Mouse (Mus musculus) thymus, adult 2 months (tissue): ENCODE results near the gene Dglucy. TPM values are rescaled to one million over a fixed set of nuclear protein-coding genes. Genes with fewer than 3 reads are reported as not detected.
A peak's percentile ranks its signal among the peaks of the same experiment; 100 is the strongest.

Experiments used
- DNase-seq: peaks from one replicate; pipeline ENCODE4 v3.0.0; 2021
- H3K27ac ChIP-seq: fragments of 200-500 bp; 2 replicates; pipeline ENCODE4 v1.5.1; 2012; ENCODE audit warnings: low read length, control low read depth; ENCODE audit not compliant: control insufficient read depth, insufficient read depth
- H3K27me3 ChIP-seq: fragments of 200-500 bp; 2 replicates; pipeline ENCODE4 v1.6.1; 2012; ENCODE audit warnings: mild to moderate bottlenecking, low read length, moderate library complexity, mixed read lengths; ENCODE audit not compliant: control insufficient read depth, insufficient read depth
- H3K36me3 ChIP-seq: fragments of 200-500 bp; 2 replicates; pipeline ENCODE4 v1.6.1; 2012; ENCODE audit warnings: mild to moderate bottlenecking, low read length, moderate library complexity; ENCODE audit not compliant: control insufficient read depth, insufficient read depth
- H3K4me1 ChIP-seq: fragments of 200-500 bp; replicated peaks from 2 replicates; pipeline ENCODE4 v1.6.1; 2012; ENCODE audit warnings: low read length; ENCODE audit not compliant: control insufficient read depth, insufficient read depth
- H3K4me3 ChIP-seq: fragments of 200-500 bp; 2 replicates; pipeline ENCODE4 v1.5.1; 2012; ENCODE audit warnings: mild to moderate bottlenecking, low read length, control low read depth, moderate library complexity; ENCODE audit not compliant: control insufficient read depth, insufficient read depth
- CTCF ChIP-seq: fragments of 200-500 bp; IDR thresholded peaks from 2 replicates; pipeline ENCODE4 v1.5.1; 2012; ENCODE audit warnings: mild to moderate bottlenecking, control low read depth, low read length, moderate library complexity, borderline replicate concordance; ENCODE audit not compliant: control insufficient read depth, poor library complexity, insufficient read depth; ENCODE audit errors: extremely low read depth
- POLR2A ChIP-seq: fragments of 200-500 bp; IDR thresholded peaks from 2 replicates; pipeline ENCODE4 v1.6.1; 2012; ENCODE audit warnings: mild to moderate bottlenecking, low read length, control low read depth, moderate library complexity; ENCODE audit not compliant: control insufficient read depth, poor library complexity, insufficient read depth; ENCODE audit errors: extremely low read depth
- WGBS: fragments of 180-500 bp; shearing (Covaris S2); methylation state at CpG from one replicate; pipeline ENCODE4 v1.1.7; 2018; 5-methylcytosine and 5-hydroxymethylcytosine counted together
- polyA plus RNA-seq: library from polyadenylated mRNA; depleted of rRNA; stranded (reverse); fragments of >200 nt; gene quantifications from 2 replicates; pipeline ENCODE4 v1.2.3, GENCODE M21; 2012

Gene Dglucy
- polyA plus RNA-seq, 1 experiment, result 8.6 TPM

DNA sequence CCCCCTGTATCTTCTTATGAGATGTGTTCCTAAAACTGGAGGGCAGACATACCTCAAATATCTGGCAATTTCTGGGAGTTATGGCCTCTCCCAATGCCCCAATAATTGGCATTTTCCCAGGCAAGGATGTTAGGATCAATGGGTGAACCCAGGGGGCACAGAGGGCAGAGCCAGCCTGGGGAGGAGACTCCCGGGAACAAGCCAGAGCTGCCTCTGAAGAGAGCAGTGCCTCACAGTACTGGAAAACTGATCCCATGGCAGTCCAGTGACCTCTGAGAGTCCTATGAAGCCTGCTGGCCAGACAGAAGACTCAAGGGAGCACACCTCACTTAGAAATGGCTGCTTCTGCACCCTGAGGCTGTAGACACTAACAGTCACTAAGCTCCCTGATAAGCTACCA lies 67.7 kb downstream of the Dglucy start:
- TF ChIP-seq CTCF (no peak), POLR2A (no peak)
- no peak for DNase-seq
- Histone ChIP-seq H3K36me3 (no peaks in the 10 kb centered on the region), H3K4me1 (no peaks in the 10 kb centered on the region), H3K27ac (no peak overlapping the region), H3K4me3 (no peak overlapping the region), H3K27me3 (no peaks in the 10 kb centered on the region)
- 95% methylated on average over 1 of the region's 1 CpGs for WGBS

DNA sequence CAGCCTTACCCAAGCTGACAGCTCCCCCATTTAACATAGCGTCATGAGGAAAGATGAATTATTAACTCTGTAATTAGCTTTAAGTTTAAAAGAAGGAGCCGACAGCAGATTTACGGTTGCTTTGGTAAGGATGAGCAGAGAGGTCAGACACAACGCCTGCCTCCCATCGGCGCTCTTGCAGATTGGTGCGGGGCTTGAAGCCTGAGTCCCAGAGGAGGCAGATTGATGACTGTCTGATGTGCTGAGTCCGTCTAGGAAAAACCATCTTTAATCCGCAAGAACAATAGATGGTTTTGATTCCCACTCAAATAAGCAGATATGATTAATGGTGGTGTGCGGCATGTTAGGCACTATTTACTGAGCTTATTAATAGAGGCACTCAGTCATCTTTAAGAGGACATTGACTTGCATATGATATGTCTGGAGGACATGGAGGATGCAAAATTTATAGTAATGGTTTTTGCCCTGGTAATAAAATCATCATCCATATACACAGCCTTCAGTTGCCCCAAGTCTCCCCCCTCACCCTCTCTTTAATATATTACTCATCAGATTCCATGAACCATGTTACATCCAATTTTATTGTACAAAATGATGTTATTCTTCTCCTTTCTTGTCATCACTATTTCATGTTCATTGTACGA lies 68.7 kb downstream of the Dglucy start:
- Histone ChIP-seq H3K36me3 (no peaks in the 10 kb centered on the region), H3K27ac (no peak overlapping the region), H3K27me3 (no peaks in the 10 kb centered on the region), H3K4me3 (no peak overlapping the region), H3K4me1 (no peaks in the 10 kb centered on the region)
- no peak for DNase-seq
- no peak for TF ChIP-seq CTCF
- TF ChIP-seq POLR2A, result no peak
- 97% methylated on average over 11 of the region's 11 CpGs for WGBS

DNA sequence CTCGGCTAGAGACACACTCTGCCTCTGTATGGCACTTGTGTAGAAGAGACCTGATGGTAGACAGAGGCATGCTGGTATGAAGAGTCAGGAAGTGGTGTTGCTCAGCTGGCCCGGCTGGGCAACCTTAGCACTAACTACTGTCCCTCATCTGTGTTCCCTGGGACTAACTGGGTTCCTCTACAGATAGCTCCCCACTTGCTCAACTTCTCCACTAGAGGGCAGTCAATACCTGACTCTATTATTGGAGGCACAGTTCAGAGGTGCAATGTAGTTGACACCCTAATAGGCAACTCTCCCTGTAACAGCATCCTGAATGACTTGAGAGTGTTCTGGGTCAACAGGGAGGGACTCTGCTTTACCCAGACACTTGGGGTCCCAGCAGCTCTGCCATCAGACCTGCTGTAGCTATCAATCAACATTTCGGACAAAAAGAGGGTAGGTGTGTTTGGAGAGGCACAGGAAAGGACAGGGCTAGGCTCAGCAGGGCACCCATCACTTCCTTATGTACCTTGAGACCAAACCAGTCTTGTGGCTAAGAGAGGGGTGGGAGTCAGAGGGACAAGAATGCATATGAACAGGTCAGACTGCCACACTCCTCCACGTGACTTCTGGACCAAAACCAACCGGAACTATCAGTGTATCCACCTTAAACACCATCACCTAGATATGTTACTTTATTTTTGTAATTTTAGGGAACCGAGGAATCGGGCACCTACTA lies 70.7 kb downstream of the Dglucy start:
- no peak for TF ChIP-seq CTCF
- no peak for TF ChIP-seq POLR2A
- DNase-seq, result peak; percentile 56
- WGBS, result 85% methylated on average over 7 of the region's 7 CpGs
- H3K36me3 ChIP-seq, result no peaks in the 10 kb centered on the region
- no peak overlapping the region for H3K4me3 ChIP-seq
- H3K4me1 ChIP-seq, result no peaks in the 10 kb centered on the region
- no peaks in the 10 kb centered on the region for H3K27me3 ChIP-seq
- no peak overlapping the region for H3K27ac ChIP-seq

DNA sequence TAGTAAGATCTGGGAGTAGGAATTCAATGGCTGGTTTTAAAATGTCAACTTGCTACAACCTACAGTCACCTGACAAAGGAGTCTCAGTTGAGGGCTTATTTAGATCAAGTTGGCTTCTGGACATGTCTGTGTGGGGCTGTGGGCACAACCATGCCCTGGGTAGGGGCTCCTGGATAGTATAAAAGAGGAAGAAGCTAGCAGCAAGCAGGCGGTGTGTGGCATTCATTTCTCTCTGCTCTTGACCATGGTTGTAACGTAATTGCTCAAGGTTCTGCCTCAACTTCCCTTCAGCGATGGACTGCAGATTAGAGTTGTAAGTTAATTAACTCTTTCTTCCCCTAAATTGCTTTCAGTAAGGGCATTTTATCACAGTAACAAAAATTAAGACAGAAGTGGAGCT lies 73.5 kb downstream of the Dglucy start:
- no peak for DNase-seq
- TF ChIP-seq POLR2A (no peak), CTCF (no peak)
- H3K4me3 ChIP-seq, result no peak overlapping the region
- no peak overlapping the region for H3K27ac ChIP-seq
- peaks cover 4% of the 10 kb centered on the region; the same call in 1 of the 2 replicates for H3K4me1 ChIP-seq
- H3K27me3 ChIP-seq, result no peaks in the 10 kb centered on the region
- 63% methylated on average over 3 of the region's 3 CpGs for WGBS
- H3K36me3 ChIP-seq, result no peaks in the 10 kb centered on the region

DNA sequence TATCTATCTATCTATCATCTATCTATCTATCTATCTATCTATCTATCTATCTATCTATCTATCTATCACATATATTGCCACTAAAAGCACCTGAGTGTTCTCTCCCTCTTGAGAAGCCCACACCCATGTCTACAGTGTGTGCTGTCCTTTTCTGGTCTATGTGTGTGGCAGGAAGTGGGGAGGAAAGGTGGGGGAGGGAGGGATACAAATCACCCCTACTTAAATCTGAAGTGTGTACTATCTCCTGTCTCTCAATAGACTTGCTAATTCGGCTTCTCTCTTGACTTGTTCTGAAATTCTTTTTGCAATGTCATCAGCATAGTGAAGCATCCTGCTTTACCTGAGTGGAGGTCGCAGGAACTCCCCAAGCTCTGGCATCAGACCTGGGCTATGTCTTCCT lies 77.5 kb downstream of the Dglucy start:
- 53% methylated on average over 2 of the region's 2 CpGs for WGBS
- H3K27me3 ChIP-seq, result no peaks in the 10 kb centered on the region
- TF ChIP-seq CTCF, result no peak
- no peak for TF ChIP-seq POLR2A
- no peak for DNase-seq
- peaks cover 9% of the 10 kb centered on the region for H3K4me1 ChIP-seq
- no peak overlapping the region for H3K4me3 ChIP-seq
- H3K27ac ChIP-seq, result no peak overlapping the region
- no peaks in the 10 kb centered on the region for H3K36me3 ChIP-seq

DNA sequence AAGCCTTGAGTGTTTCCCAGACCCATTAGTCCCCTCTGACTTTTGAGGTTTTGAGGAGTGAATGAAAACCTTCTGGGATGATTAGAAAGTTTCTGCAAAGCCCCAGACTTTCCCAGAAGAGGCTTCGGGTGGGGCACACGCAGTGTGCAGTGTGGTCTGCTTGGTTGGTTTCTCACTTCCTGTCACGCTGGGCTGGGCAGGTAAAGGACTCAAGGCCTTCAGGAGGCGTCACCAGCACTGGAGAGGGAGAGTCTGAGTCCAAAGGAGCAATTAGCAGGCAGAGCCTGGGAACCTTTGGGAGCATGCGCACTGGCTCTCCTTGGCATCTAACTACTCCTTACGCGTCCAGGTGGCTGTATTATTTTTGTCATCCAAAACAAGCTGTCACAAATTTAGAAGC lies 78.9 kb downstream of the Dglucy start:
- no peak overlapping the region for H3K4me3 ChIP-seq
- no peak for TF ChIP-seq POLR2A
- TF ChIP-seq CTCF, result no peak
- no peaks in the 10 kb centered on the region for H3K36me3 ChIP-seq
- H3K4me1 ChIP-seq, result peaks cover 9% of the 10 kb centered on the region
- DNase-seq, result no peak
- H3K27me3 ChIP-seq, result no peaks in the 10 kb centered on the region
- WGBS, result 46% methylated on average over 7 of the region's 7 CpGs
- no peak overlapping the region for H3K27ac ChIP-seq
